Mouse (Mus musculus) stomach, postnatal 0 days (tissue): ENCODE data around the gene Mertk.

Source experiments
- CTCF ChIP-seq: IDR thresholded peaks from 2 replicates; pipeline ENCODE4 v1.5.1; 2016; ENCODE audit warnings: antibody characterized with exemption, low read depth, mild to moderate bottlenecking, moderate library complexity
- EP300 ChIP-seq: optimal IDR thresholded peaks from 2 replicates; pipeline ENCODE3; 2016; ENCODE audit warnings: antibody characterized with exemption

DNA sequence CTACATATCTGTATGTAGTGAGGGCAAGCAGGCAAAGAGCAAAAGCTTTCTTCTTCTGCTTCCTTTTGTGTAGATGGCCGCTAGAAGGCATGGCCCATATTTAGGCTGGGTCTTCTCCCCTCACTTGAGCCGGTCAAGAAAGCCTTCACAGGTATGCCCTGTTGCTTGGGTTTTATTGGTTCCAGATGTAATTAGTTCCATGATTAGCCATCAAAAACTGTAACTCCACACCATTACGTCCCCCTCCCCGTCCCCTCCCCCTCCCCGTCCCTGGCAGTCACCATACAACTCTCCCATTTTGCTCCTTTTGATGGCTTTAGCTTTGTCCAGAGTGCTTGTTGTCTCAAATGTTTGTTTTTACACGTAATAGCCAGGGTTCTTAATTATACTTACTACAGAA, 14.2 kb downstream of the Mertk start:
- TF ChIP-seq CTCF (no peak), EP300 (no peak)
